Mouse (Mus musculus) kidney, postnatal 0 days (tissue): ENCODE measurements around the gene Pcid2. TPM values are rescaled to one million over a fixed set of nuclear protein-coding genes. Genes with fewer than 3 reads are reported as not detected.
"Not testable (repeated sequence)": the region's sequence is repeated elsewhere in the genome, so short reads cannot be mapped to it uniquely, and the experiment has no call there.

ENCODE experiments used
- ATAC-seq: fragments of 200-750 bp; cut with Nextera tagmentation; replicated peaks from 2 replicates; pipeline ENCODE4 v1.8.0; 2017; ENCODE audit warnings: low read depth, moderate number of reproducible peaks, moderate TSS enrichment, moderate library complexity; ENCODE audit not compliant: low FRiP score
- DNase-seq: peaks from one replicate; pipeline ENCODE4 v3.0.0-alpha.2; 2016; ENCODE audit warnings: low spot score
- H3K27ac ChIP-seq: fragments of 300-500 bp; sonication (generic); 2 replicates; pipeline ENCODE4 v1.5.1; 2014; ENCODE audit warnings: mild to moderate bottlenecking
- H3K27me3 ChIP-seq: fragments of 300-500 bp; sonication (generic); 2 replicates; pipeline ENCODE4 v1.6.1; 2014; ENCODE audit warnings: low read length, mixed read lengths; ENCODE audit not compliant: insufficient read depth
- H3K36me3 ChIP-seq: fragments of 300-500 bp; sonication (generic); 2 replicates; pipeline ENCODE4 v1.6.1; 2014; ENCODE audit warnings: low read length, mixed read lengths; ENCODE audit not compliant: insufficient read depth
- H3K4me1 ChIP-seq: fragments of 300-500 bp; sonication (generic); replicated peaks from 2 replicates; pipeline ENCODE4 v1.6.1; 2014; ENCODE audit warnings: antibody characterized with exemption, low read length, mixed read lengths; ENCODE audit not compliant: insufficient read depth
- H3K4me2 ChIP-seq: fragments of 300-500 bp; sonication (generic); 2 replicates; pipeline ENCODE4 v1.6.1; 2014; ENCODE audit warnings: mild to moderate bottlenecking, low read length, moderate library complexity, mixed read lengths
- H3K4me3 ChIP-seq: fragments of 300-500 bp; sonication (generic); replicated peaks from 2 replicates; pipeline ENCODE4 v1.5.1; 2014; ENCODE audit warnings: low read depth, low read length
- H3K9ac ChIP-seq: fragments of 300-500 bp; sonication (generic); 2 replicates; pipeline ENCODE4 v1.6.1; 2014; ENCODE audit warnings: low read depth, low read length
- H3K9me3 ChIP-seq: fragments of 300-500 bp; sonication (generic); replicated peaks from 2 replicates; pipeline ENCODE4 v1.6.1; 2016; ENCODE audit warnings: low read length, inconsistent platforms, mixed read lengths
- CTCF ChIP-seq: IDR thresholded peaks from 2 replicates; pipeline ENCODE4 v1.5.1; 2016; ENCODE audit warnings: antibody characterized with exemption, low read depth, mild to moderate bottlenecking, moderate library complexity
- WGBS: fragments of 180-500 bp; shearing (Covaris S2); extraction: QIAGEN DNeasy Blood & Tissue Kit; methylation state at CpG from one replicate; pipeline ENCODE4 v1.1.7; 2014; 5-methylcytosine and 5-hydroxymethylcytosine counted together
- polyA plus RNA-seq: library from polyadenylated mRNA; unstranded; fragments of >200 nt; fragmentation: Nextera tagmentation; extraction: Ambion mirVana; gene quantifications from 2 replicates; pipeline ENCODE4 v1.2.1, GENCODE M21; 2015

Pcid2 gene
- polyA plus RNA-seq, 1 experiment from 2014 or later: 26.4 TPM

DNA sequence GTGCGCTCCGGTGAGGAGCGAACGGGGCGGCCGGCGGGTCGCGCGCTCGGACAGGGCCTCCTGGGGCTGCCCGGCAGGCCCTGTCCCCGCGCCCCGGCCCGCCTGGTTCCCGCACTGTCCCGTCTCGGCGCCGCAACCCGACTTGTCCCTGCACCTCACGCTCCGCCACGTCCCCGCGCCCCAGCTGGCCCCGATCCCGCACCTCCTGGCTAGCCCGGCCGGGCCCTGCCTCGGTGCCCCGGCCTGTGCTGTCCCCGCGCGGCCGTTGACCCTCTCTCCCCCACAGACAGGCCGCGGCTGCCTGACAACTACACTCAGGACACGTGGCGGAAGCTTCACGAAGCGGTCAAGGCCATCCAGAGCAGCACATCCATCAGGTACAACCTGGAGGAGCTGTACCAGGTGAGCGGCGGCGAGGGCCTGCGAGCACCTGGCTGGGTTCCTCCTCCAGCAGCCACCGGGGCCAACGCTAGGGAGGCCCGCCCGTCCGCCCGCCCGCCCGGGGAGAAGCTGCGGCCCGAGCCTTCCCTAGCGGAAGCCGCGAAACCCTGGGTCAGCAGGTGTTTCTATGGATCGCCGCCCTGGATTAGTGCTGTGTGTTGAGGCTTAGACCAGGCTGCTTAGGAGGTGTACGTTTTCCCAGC, 771 bp upstream of the Pcid2 start:
- peak overlapping the region; percentile 89 for H3K27ac ChIP-seq
- H3K36me3 ChIP-seq: no peaks in the 10 kb centered on the region
- H3K27me3 ChIP-seq: no peaks in the 10 kb centered on the region
- no peaks in the 10 kb centered on the region for H3K9me3 ChIP-seq
- peaks cover 7% of the 10 kb centered on the region; the same call in 1 of the 2 replicates for H3K4me1 ChIP-seq
- H3K9ac ChIP-seq: peak overlapping the region; percentile 94
- no peak for TF ChIP-seq CTCF
- H3K4me3 ChIP-seq: peak overlapping the region; percentile 87
- 0% methylated on average over 44 of the region's 63 CpGs for WGBS
- DNase-seq (peak; percentile 54), ATAC-seq (peak; percentile 57)
- peak overlapping the region; percentile 78 for H3K4me2 ChIP-seq

DNA sequence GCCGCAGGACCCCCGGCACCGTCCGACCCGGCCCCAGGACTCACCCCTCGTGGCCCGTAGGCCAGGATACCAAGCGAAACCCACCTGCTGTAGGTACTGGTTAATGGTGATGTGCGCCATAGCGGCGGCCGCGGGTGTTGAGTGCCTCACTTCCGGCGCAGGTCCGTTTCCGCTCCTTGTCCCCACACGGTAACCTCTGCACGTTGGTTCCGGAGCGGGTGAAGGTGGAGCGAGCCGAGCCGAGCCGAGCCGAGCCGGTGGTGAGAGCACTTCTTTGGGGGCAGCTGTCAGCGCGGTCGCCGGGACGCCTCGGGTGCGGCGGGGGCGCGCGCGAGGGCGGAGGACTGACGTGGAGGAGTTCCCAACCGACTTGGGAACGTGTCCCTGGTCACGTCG, 570 bp downstream of the Pcid2 start:
- H3K4me3 ChIP-seq: peak overlapping the region; percentile 98
- no peak; the same call in 1 of the 2 replicates for TF ChIP-seq CTCF
- peak overlapping the region; percentile 78 for H3K4me2 ChIP-seq
- no peaks in the 10 kb centered on the region for H3K36me3 ChIP-seq
- H3K4me1 ChIP-seq: peaks cover 7% of the 10 kb centered on the region; the same call in 1 of the 2 replicates
- DNase-seq: peak; percentile 94
- WGBS: under 1% methylated on average over 42 of the region's 45 CpGs
- peak overlapping the region; percentile 92 for H3K9ac ChIP-seq
- ATAC-seq: peak; percentile 76
- H3K27ac ChIP-seq: peak overlapping the region; percentile 96
- no peaks in the 10 kb centered on the region for H3K9me3 ChIP-seq
- no peaks in the 10 kb centered on the region for H3K27me3 ChIP-seq

DNA sequence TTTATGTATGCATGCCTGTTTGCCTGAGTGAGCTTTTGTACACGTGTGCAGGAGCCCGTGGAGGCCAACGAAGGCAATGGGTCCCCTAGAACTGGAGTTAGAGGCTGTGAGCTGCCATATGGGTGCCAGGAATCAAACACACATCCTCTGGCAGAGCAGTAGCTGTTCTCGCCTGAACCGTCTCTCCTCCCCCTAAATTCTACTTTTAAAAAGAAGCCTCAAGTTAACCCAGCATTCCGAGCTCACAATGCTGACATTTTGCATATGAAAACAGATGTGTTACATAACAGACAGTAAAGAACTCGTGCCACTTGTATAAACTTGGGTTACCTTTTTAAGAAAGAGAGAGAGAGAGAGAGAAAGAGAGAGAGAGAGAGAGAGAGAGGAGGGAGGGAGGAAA, 27.7 kb downstream of the Pcid2 start:
- ATAC-seq (no peak), DNase-seq (no peak)
- 89% methylated on average over 7 of the region's 7 CpGs for WGBS
- H3K4me1 ChIP-seq: no peaks in the 10 kb centered on the region
- no peaks in the 10 kb centered on the region for H3K9me3 ChIP-seq
- H3K9ac ChIP-seq: no peak overlapping the region
- H3K36me3 ChIP-seq: peaks cover 76% of the 10 kb centered on the region
- H3K4me2 ChIP-seq: no peak overlapping the region
- H3K4me3 ChIP-seq: no peak overlapping the region
- TF ChIP-seq CTCF: no peak
- no peak overlapping the region for H3K27ac ChIP-seq
- H3K27me3 ChIP-seq: no peaks in the 10 kb centered on the region

DNA sequence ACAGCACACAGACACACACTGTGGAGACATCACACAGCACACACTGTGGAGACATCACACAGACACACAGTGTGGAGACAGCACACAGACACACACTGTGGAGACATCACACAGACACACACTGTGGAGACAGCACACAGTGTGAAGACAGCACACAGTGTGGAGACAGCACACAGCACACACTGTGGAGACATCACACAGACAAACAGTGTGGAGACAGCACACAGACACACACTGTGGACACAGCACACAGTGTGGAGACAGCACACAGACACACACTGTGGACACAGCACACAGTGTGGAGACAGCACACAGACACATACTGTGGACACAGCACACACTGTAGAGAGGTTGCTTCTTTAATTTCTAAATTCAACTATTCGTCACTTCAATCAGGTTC, 29.7 kb downstream of the Pcid2 start:
- DNase-seq, H3K9me3 ChIP-seq, H3K4me3 ChIP-seq, H3K27me3 ChIP-seq, H3K4me2 ChIP-seq, H3K9ac ChIP-seq, H3K27ac ChIP-seq, H3K4me1 ChIP-seq, ATAC-seq: not testable (repeated sequence)
- 86% methylated on average over 1 of the region's 1 CpGs for WGBS
- H3K36me3 ChIP-seq: peaks cover 58% of the 10 kb centered on the region

DNA sequence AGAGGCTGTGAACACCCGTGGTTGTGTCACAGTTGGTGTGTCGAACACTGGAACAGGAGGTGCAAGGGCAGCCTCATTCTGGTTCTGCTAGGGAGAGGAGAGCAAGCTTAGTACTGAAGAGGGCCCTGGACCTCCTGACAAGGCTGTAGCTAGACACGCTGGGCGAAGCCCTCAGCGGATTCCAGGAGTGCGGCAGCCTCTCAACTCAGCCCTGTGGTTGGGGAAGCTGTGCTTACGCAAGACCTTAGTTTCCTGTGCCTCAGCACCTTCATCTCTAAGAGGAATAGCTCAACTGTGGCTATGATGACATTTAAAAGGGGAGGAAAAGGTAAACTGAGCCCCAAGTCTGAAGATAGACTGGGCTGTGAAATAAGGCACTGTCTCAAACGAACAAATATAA, 30.2 kb downstream of the Pcid2 start:
- Histone ChIP-seq H3K4me2 (no peak overlapping the region), H3K9me3 (no peaks in the 10 kb centered on the region), H3K27ac (no peak overlapping the region), H3K4me3 (no peak overlapping the region), H3K36me3 (peaks cover 52% of the 10 kb centered on the region), H3K4me1 (no peaks in the 10 kb centered on the region), H3K9ac (no peak overlapping the region), H3K27me3 (no peaks in the 10 kb centered on the region)
- ATAC-seq (no peak), DNase-seq (no peak)
- 92% methylated on average over 8 of the region's 8 CpGs for WGBS
- no peak for TF ChIP-seq CTCF

DNA sequence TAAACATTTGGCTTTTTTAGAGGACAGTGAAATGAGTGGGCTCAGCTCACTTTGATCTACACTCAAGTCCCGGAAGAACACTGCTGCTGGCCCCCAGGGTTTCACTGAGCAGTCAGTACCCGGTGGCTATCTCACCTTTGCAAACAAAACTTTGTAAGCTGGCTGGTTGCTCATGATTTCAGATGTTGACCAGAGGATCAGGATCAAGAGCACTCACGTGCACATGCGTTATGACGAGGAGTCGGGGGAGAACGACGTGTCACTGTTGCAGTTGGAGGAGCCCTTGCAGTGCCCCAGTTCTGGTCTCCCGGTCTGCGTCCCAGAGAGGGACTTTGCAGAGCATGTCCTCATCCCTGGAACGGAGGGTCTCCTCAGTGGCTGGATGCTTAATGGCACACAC, 32.0 kb downstream of the Pcid2 start:
- no peak for TF ChIP-seq CTCF
- 90% methylated on average over 11 of the region's 11 CpGs for WGBS
- Histone ChIP-seq H3K4me3 (no peak overlapping the region), H3K9me3 (no peaks in the 10 kb centered on the region), H3K4me2 (no peak overlapping the region), H3K4me1 (no peaks in the 10 kb centered on the region), H3K9ac (no peak overlapping the region), H3K27ac (no peak overlapping the region), H3K36me3 (peaks cover 36% of the 10 kb centered on the region), H3K27me3 (no peaks in the 10 kb centered on the region)
- no peak for DNase-seq
- no peak for ATAC-seq

DNA sequence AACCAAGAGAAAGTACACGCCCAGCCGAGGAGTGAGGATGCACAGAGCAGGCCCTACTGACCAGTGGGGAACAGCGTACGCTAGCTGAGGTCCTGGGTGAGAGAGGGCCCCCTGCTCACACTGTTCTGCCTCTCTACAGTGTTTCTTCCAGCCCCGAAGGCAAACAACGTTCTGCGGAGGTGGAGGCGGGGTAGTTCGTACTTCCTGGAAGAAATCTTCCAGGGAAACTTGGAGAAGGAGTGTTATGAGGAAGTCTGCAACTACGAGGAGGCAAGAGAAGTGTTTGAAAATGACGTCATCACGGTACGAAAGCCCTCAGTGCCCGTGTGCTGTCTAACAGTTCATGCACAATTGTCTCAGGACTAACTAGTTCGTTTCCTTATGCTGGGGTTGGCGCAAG, 42.1 kb downstream of the Pcid2 start:
- Histone ChIP-seq H3K36me3 (no peaks in the 10 kb centered on the region), H3K27ac (no peak overlapping the region), H3K4me3 (no peak overlapping the region), H3K4me1 (no peaks in the 10 kb centered on the region), H3K9me3 (no peaks in the 10 kb centered on the region), H3K4me2 (no peak overlapping the region), H3K27me3 (no peaks in the 10 kb centered on the region), H3K9ac (no peak overlapping the region)
- no peak for DNase-seq
- TF ChIP-seq CTCF: no peak
- 68% methylated on average over 16 of the region's 16 CpGs for WGBS
- ATAC-seq: no peak
